In genomic region chr19:57103360-57103958, GRCm38 (mm10) we compare ENCODE assay signal across 9 mouse cellular contexts.
A peak's percentile ranks its signal among the peaks of the same experiment; 100 is the strongest.
DNase-seq lines count a peak whose midpoint lies in the region; ATAC-seq and TF ChIP-seq lines count a peak whose summit lies in the region.
"Had no signal": no experiment of that assay in that cellular context is flagged by ENCODE, and none has a peak within 500 bp of the region (broad histone marks: within the 10 kb centered on the region; RNA-seq: fewer than 3 reads in every experiment).

No protein-coding gene starts in this region.

- no peaks in the 10 kb centered on the region for H3K9me3 ChIP-seq in heart, embryonic 16.5 days (replicated peaks; ENCODE audit: control insufficient read depth, low read length)
- H3K9me3 ChIP-seq in midbrain, embryonic 15.5 days = no peaks in the 10 kb centered on the region
- H3K9me3 ChIP-seq in midbrain, embryonic 11.5 days (ENCODE audit: control insufficient read depth, low read length) = no peaks in the 10 kb centered on the region
- no peaks in the 10 kb centered on the region for H3K9me3 ChIP-seq in heart, postnatal 0 days (replicated peaks; ENCODE audit: control insufficient read depth, low read length)

- peaks cover 4% of the 10 kb centered on the region for H3K36me3 ChIP-seq in heart, embryonic 16.5 days (ENCODE audit: control insufficient read depth, insufficient read depth)
- H3K36me3 ChIP-seq in midbrain, embryonic 15.5 days (replicated peaks) = no peaks in the 10 kb centered on the region
- H3K36me3 ChIP-seq in midbrain, embryonic 11.5 days (ENCODE audit: control insufficient read depth, insufficient read depth, low read length) = no peaks in the 10 kb centered on the region
- H3K36me3 ChIP-seq in heart, postnatal 0 days (replicated peaks; ENCODE audit: control insufficient read depth, insufficient read depth, low read length) = peaks cover 25% of the 10 kb centered on the region

- H3K27me3 ChIP-seq in heart, embryonic 16.5 days (ENCODE audit: control insufficient read depth, insufficient read depth, low read length) = no peaks in the 10 kb centered on the region
- no peaks in the 10 kb centered on the region for H3K27me3 ChIP-seq in midbrain, embryonic 15.5 days (replicated peaks)
- H3K27me3 ChIP-seq in midbrain, embryonic 11.5 days (ENCODE audit: control insufficient read depth, insufficient read depth, low read length) = no peaks in the 10 kb centered on the region
- H3K27me3 ChIP-seq in heart, postnatal 0 days (ENCODE audit: control insufficient read depth, insufficient read depth, low read length) = no peaks in the 10 kb centered on the region
- H3K27me3 ChIP-seq: Patski had no signal

- TF ChIP-seq CTCF in heart, postnatal 0 days (IDR thresholded peaks at IDR 0.05; ENCODE audit: low read depth) = no peak

- WGBS in heart, embryonic 16.5 days = 47% methylated on average over 4 of the region's 4 CpGs
- 73% methylated on average over 4 of the region's 4 CpGs for WGBS in midbrain, embryonic 15.5 days
- WGBS in midbrain, embryonic 11.5 days = 74% methylated on average over 4 of the region's 4 CpGs
- 47% methylated on average over 4 of the region's 4 CpGs for WGBS in heart, postnatal 0 days

- H3K27ac ChIP-seq in heart, embryonic 16.5 days (ENCODE audit: low read length) = peak overlapping the region; percentile 81
- peak overlapping the region; percentile 23; the same call in 1 of the 2 replicates for H3K27ac ChIP-seq in midbrain, embryonic 15.5 days
- H3K27ac ChIP-seq in midbrain, embryonic 11.5 days (ENCODE audit: low read depth, low read length) = no peak overlapping the region
- peak overlapping the region; percentile 83 for H3K27ac ChIP-seq in heart, postnatal 0 days (ENCODE audit: low read depth)

- DNase-seq in heart, adult 11 months = no peak
- no peak for DNase-seq in midbrain, embryonic 11.5 days (ENCODE audit: low spot score, missing footprints)
- peak; percentile 62 for DNase-seq in heart, postnatal 0 days (ENCODE audit: low spot score)
- DNase-seq in spleen, adult 12 weeks (ENCODE audit: low spot score) = no peak
- DNase-seq in left cerebral cortex, adult 11 months (ENCODE audit: low spot score) = no peak
- DNase-seq: thymus, postnatal 14 days had no signal

- peak; percentile 87; the same call in 1 of the 2 replicates for TF ChIP-seq EP300 in heart, postnatal 0 days (IDR thresholded peaks at IDR 0.05; ENCODE audit: low read depth)

- 0 out of 2 replicates have a peak, but pooled peaks have one; percentile 15 for ATAC-seq in heart, embryonic 16.5 days (replicated peaks; ENCODE audit: extremely low read depth, insufficient read depth, low FRiP score)
- no peak for ATAC-seq in midbrain, embryonic 15.5 days (replicated peaks)
- ATAC-seq in midbrain, embryonic 11.5 days (ENCODE audit: low FRiP score) = no peak
- no peak for ATAC-seq in heart, postnatal 0 days (ENCODE audit: insufficient read depth, low read depth)
- ATAC-seq: Patski had no signal

- no peak overlapping the region for H3K9ac ChIP-seq in heart, embryonic 16.5 days (ENCODE audit: low read length)
- H3K9ac ChIP-seq in midbrain, embryonic 15.5 days = no peak overlapping the region
- no peak overlapping the region for H3K9ac ChIP-seq in midbrain, embryonic 11.5 days (ENCODE audit: low read length)
- no peak overlapping the region for H3K9ac ChIP-seq in heart, postnatal 0 days (replicated peaks; ENCODE audit: low read depth, low read length)

- peaks cover 34% of the 10 kb centered on the region for H3K4me1 ChIP-seq in heart, embryonic 16.5 days (ENCODE audit: control insufficient read depth, insufficient read depth, low read length)
- 0 out of 2 replicates have a peak, but pooled peaks cover 8% of the 10 kb centered on the region for H3K4me1 ChIP-seq in midbrain, embryonic 15.5 days
- no peaks in the 10 kb centered on the region for H3K4me1 ChIP-seq in midbrain, embryonic 11.5 days (ENCODE audit: control insufficient read depth, insufficient read depth, low read length)
- H3K4me1 ChIP-seq in heart, postnatal 0 days (ENCODE audit: control insufficient read depth, insufficient read depth) = peaks cover 39% of the 10 kb centered on the region

- H3K4me2 ChIP-seq in heart, embryonic 16.5 days (ENCODE audit: low read depth, low read length) = no peak overlapping the region
- H3K4me2 ChIP-seq in midbrain, embryonic 15.5 days = no peak overlapping the region
- no peak overlapping the region for H3K4me2 ChIP-seq in midbrain, embryonic 11.5 days
- H3K4me2 ChIP-seq in heart, postnatal 0 days (ENCODE audit: low read depth, low read length) = no peak overlapping the region

- H3K4me3 ChIP-seq in heart, embryonic 16.5 days (ENCODE audit: low read length) = no peak overlapping the region
- H3K4me3 ChIP-seq in midbrain, embryonic 15.5 days = no peak overlapping the region
- H3K4me3 ChIP-seq in midbrain, embryonic 11.5 days (ENCODE audit: low read depth, low read length) = no peak overlapping the region
- no peak overlapping the region for H3K4me3 ChIP-seq in heart, postnatal 0 days (ENCODE audit: low read depth, low read length)
